ENCODE assay signal across 9 mouse cellular contexts in the genomic region with DNA sequence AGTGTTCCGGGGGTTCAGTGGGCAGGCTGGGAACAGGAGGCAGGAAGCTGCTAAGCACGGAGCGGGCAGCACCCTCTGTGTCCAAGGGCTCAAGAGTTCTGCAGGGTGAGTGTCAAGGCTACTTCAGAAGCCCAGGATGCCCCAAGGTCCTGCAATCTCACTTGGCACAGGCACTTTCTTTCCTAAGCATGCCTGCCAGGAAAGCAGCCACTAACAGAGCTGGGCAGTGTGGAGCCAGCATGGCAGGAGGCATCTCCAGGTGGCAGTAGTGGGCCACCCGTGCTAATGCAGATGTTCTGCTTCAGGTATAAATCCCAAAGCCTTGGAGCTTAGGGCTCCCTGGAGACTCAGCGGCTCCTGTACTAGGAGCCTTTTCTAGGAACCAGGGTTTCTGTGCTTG. TPM values are rescaled to one million over a fixed set of nuclear protein-coding genes. Genes with fewer than 3 reads are reported as not detected.
DNase-seq lines count a peak whose midpoint lies in the region; ATAC-seq and TF ChIP-seq lines count a peak whose summit lies in the region.
"Had no signal": no experiment of that assay in that cellular context is flagged by ENCODE, and none has a peak within 500 bp of the region (broad histone marks: within the 10 kb centered on the region; RNA-seq: fewer than 3 reads in every experiment).

No protein-coding gene starts in this region.

- DNase-seq in adrenal gland, adult (ENCODE audit: inconsistent age in 2 of 2, low spot score in 1 of 2), result peak; percentile 86 to 92
- no peak for DNase-seq in adrenal gland, postnatal 4 days (ENCODE audit: low spot score in 2 of 2)
- DNase-seq in liver, postnatal 0 days, result no peak
- no peak for DNase-seq in liver
- no peak for DNase-seq in gastrocnemius, adult 18-20 months (ENCODE audit: low spot score)
- DNase-seq in retina, embryonic 14.5 days (ENCODE audit: low spot score), result no peak

- H3K27ac ChIP-seq in liver, postnatal 0 days (ENCODE audit: low read depth), result no peak overlapping the region
- no peak overlapping the region for H3K27ac ChIP-seq in cortical plate, adult 2 months (ENCODE audit: insufficient read depth, low read length)
- H3K27ac ChIP-seq: macrophage had no signal

- 0 out of 2 replicates have a peak, but pooled peaks cover 3% of the 10 kb centered on the region for H3K4me1 ChIP-seq in liver, postnatal 0 days (ENCODE audit: insufficient read depth)
- H3K4me1 ChIP-seq in cortical plate, adult 2 months (ENCODE audit: control insufficient read depth, insufficient read depth, low read length), result peaks cover 18% of the 10 kb centered on the region

- TF ChIP-seq CTCF in liver, postnatal 0 days (IDR thresholded peaks at IDR 0.05; ENCODE audit: low read depth), result peak; percentile 63
- TF ChIP-seq CTCF in cortical plate, adult 2 months (IDR thresholded peaks at IDR 0.05; ENCODE audit: extremely low read depth, insufficient read depth, low read length), result peak; percentile 48

- no peak for TF ChIP-seq POLR2A in cortical plate, adult 2 months (IDR thresholded peaks at IDR 0.05; ENCODE audit: extremely low read depth, insufficient read depth, low read length)

- H3K4me2 ChIP-seq in liver, postnatal 0 days (ENCODE audit: low read depth, low read length), result no peak overlapping the region

- no peak overlapping the region for H3K4me3 ChIP-seq in liver, postnatal 0 days (ENCODE audit: low read depth, low read length)
- no peak overlapping the region for H3K4me3 ChIP-seq in cortical plate, adult 2 months (ENCODE audit: insufficient read depth, low read length)

- H3K9ac ChIP-seq in liver, postnatal 0 days (replicated peaks), result no peak overlapping the region

- no peaks in the 10 kb centered on the region for H3K27me3 ChIP-seq in liver, postnatal 0 days (ENCODE audit: insufficient read depth, low read length)

- H3K9me3 ChIP-seq in liver, postnatal 0 days (ENCODE audit: low read length), result no peaks in the 10 kb centered on the region

- no peak for ATAC-seq in liver, postnatal 0 days
- peak; percentile 45; the same call in 1 of the 2 replicates for ATAC-seq in megakaryocyte, adult 5-6 weeks (ENCODE audit: poor library complexity, severe bottlenecking)

- TF ChIP-seq EP300 in liver, postnatal 0 days (IDR thresholded peaks at IDR 0.05; ENCODE audit: low read depth), result no peak

- peaks cover 5% of the 10 kb centered on the region; the same call in 1 of the 2 replicates for H3K36me3 ChIP-seq in liver, postnatal 0 days (replicated peaks; ENCODE audit: insufficient read depth, low read length)

- WGBS in liver, postnatal 0 days (ENCODE audit: insufficient replicate concordance), result 83% methylated on average over 5 of the region's 5 CpGs

RNA-seq across cellular contexts. Expression of gene Slc48a1, which starts 31.6 kb away (rescaled TPM):
- 10 to 100 TPM; 83.0 to 91.7 TPM for total RNA-seq in adrenal gland, postnatal 4 days (2021)
- polyA plus RNA-seq in liver, postnatal 0 days (2015; fragmentation: Nextera tagmentation; extraction: Ambion mirVana), result 59.0 and 61.1 TPM in 2 replicates
- 140 and 155 TPM in 2 replicates for polyA plus RNA-seq in cortical plate, adult 2 months (2012; rRNA removed)
- 42.3 and 47.1 TPM in 2 replicates for total RNA-seq in megakaryocyte, adult 5-6 weeks (2015)
- 33.1 and 33.5 TPM in 2 replicates for total RNA-seq in megakaryocyte, adult 5-6 weeks (2017)
- total RNA-seq in gastrocnemius, adult 18-20 months (2021), result 10 to 100 TPM; 45.0 to 48.7 TPM

RNA-seq across cellular contexts. Expression of gene Hdac7, which starts 34.4 kb away (rescaled TPM):
- total RNA-seq in adrenal gland, postnatal 4 days (2021), result 100 to 1,000 TPM; 116 to 120 TPM
- polyA plus RNA-seq in liver, postnatal 0 days (2015; fragmentation: Nextera tagmentation; extraction: Ambion mirVana), result 5.3 TPM in 2 replicates
- polyA plus RNA-seq in cortical plate, adult 2 months (2012; rRNA removed), result 64.7 and 73.9 TPM in 2 replicates
- 15.6 and 17.2 TPM in 2 replicates for total RNA-seq in megakaryocyte, adult 5-6 weeks (2015)
- total RNA-seq in megakaryocyte, adult 5-6 weeks (2017), result 5.7 and 6.2 TPM in 2 replicates
- 10 to 100 TPM in 1 of 2 experiments, 1 to 10 TPM in 1; 6.2 to 10.3 TPM for total RNA-seq in gastrocnemius, adult 18-20 months (2021)

RNA-seq across cellular contexts. Expression of gene Rapgef3, which starts 42.2 kb away (rescaled TPM):
- total RNA-seq in adrenal gland, postnatal 4 days (2021), result 10 to 100 TPM; 19.2 to 27.9 TPM
- polyA plus RNA-seq in liver, postnatal 0 days (2015; fragmentation: Nextera tagmentation; extraction: Ambion mirVana), result 1.5 and 1.9 TPM in 2 replicates
- polyA plus RNA-seq in cortical plate, adult 2 months (2012; rRNA removed), result 40.2 and 45.9 TPM in 2 replicates
- total RNA-seq in megakaryocyte, adult 5-6 weeks (2015), result 0.02 TPM in 1 of 2 replicates, not detected in the other
- 1.2 and 1.4 TPM in 2 replicates for total RNA-seq in megakaryocyte, adult 5-6 weeks (2017)
- total RNA-seq in gastrocnemius, adult 18-20 months (2021), result 1 to 10 TPM; 6.6 to 9.0 TPM

Comparison
In these comparisons a context has a peak if more than half of its experiments do, and no peak if none do; other contexts are left out.
1. DNase-seq: peak in adrenal gland, adult (2 of 2); none in adrenal gland, postnatal 4 days (0 of 2), liver, postnatal 0 days (single experiment), liver (single experiment), gastrocnemius, adult 18-20 months (single experiment) and retina, embryonic 14.5 days (single experiment).
2. RNA of gene Hdac7, which starts 34.4 kb away (total RNA-seq): 116 to 120 TPM in adrenal gland, postnatal 4 days; 5.7 to 17.2 TPM in megakaryocyte, adult 5-6 weeks and 6.2 to 10.3 TPM in gastrocnemius, adult 18-20 months; every median in the first group is over 4 times any median in the second.